Mouse (Mus musculus) left cerebral cortex, adult 9 months (tissue): ENCODE measurements around the gene Icam5.
A peak's percentile ranks its signal among the peaks of the same experiment; 100 is the strongest.

Experiments
- DNase-seq, 2 experiments: peaks; one replicate each; pipeline ENCODE4 v3.0.0; 2022; ENCODE audit warnings: low spot score in 2 of 2

Gene Icam5

GRCm38 (mm10) chr9:21014691-21015570 is 16.9 kb upstream of the Icam5 start:
- DNase-seq: peak in 1 of 2 experiments; percentile 56

GRCm38 (mm10) chr9:21015571-21016130 is 16.2 kb upstream of the Icam5 start, which contains the start of gene Icam1:
Gene Icam1, plus strand, starts transcription at chr9:21015985.
- peak in 1 of 2 experiments; percentile 26 for DNase-seq

- DNase-seq: no peak
These were observed 15.3 kb upstream of the Icam5 start for GRCm38 (mm10) chr9:21016331-21017176.

- no peak for DNase-seq
These were observed 14.7 kb upstream of the Icam5 start for GRCm38 (mm10) chr9:21017177-21017575.

- no peak for DNase-seq
These were observed 13.3 kb upstream of the Icam5 start for GRCm38 (mm10) chr9:21018600-21018999.

- DNase-seq: no peak
These were observed 10.5 kb upstream of the Icam5 start for GRCm38 (mm10) chr9:21021363-21021762.

- DNase-seq: no peak
These were observed 9.6 kb upstream of the Icam5 start for GRCm38 (mm10) chr9:21022288-21022687.

- no peak for DNase-seq
These were observed 9.1 kb upstream of the Icam5 start for GRCm38 (mm10) chr9:21022726-21023125.

- DNase-seq: no peak
These were observed 6.5 kb upstream of the Icam5 start for GRCm38 (mm10) chr9:21025258-21025810.

- no peak for DNase-seq
These were observed 5.0 kb upstream of the Icam5 start for GRCm38 (mm10) chr9:21026849-21027248.

- no peak for DNase-seq
These were observed 4.0 kb upstream of the Icam5 start for GRCm38 (mm10) chr9:21027774-21028290.

- DNase-seq: no peak
These were observed 3.2 kb upstream of the Icam5 start for GRCm38 (mm10) chr9:21028560-21029110.

GRCm38 (mm10) chr9:21029291-21030054 is 2.4 kb upstream of the Icam5 start, which contains the start of gene Icam4:
Gene Icam4, plus strand, starts transcription at chr9:21029373.
- peak in 1 of 2 experiments; percentile 80 for DNase-seq

GRCm38 (mm10) chr9:21030055-21030600 is 1.7 kb upstream of the Icam5 start:
- no peak for DNase-seq

GRCm38 (mm10) chr9:21030781-21031250 is 1.1 kb upstream of the Icam5 start:
- DNase-seq: peak; percentile 74 to 92

GRCm38 (mm10) chr9:21031251-21031895 is 500 bp upstream of the Icam5 start:
- peak; percentile 87 for DNase-seq

- no peak for DNase-seq
These were observed 618 bp downstream of the Icam5 start for GRCm38 (mm10) chr9:21032491-21032890.

- peak in 1 of 2 experiments; percentile 74 for DNase-seq
These were observed 1.3 kb downstream of the Icam5 start for GRCm38 (mm10) chr9:21033136-21033535.

GRCm38 (mm10) chr9:21034481-21035085 is 2.7 kb downstream of the Icam5 start:
- DNase-seq: no peak
